Mouse (Mus musculus) testis, adult 2 months (tissue): ENCODE measurements around the gene Lrrc28.

Source experiments
- CTCF ChIP-seq: fragments of 200-500 bp; IDR thresholded peaks from 2 replicates; pipeline ENCODE4 v1.5.1; 2012; ENCODE audit warnings: low read depth, mild to moderate bottlenecking, inconsistent platforms, low read length, moderate library complexity; ENCODE audit not compliant: control insufficient read depth, insufficient read depth, insufficient replicate concordance
- POLR2A ChIP-seq: fragments of 200-500 bp; IDR thresholded peaks from 2 replicates; pipeline ENCODE4 v1.6.1; 2012; ENCODE audit warnings: low read depth, mild to moderate bottlenecking, inconsistent platforms, low read length, moderate library complexity; ENCODE audit not compliant: control insufficient read depth

GRCm38 (mm10) chr7:67463565-67463964 is 181.5 kb downstream of the Lrrc28 start:
- TF ChIP-seq POLR2A (no peak), CTCF (no peak)
